Mouse (Mus musculus): ENCODE results near the gene Rbp7.
"Not testable (repeated sequence)": the region's sequence is repeated elsewhere in the genome, so short reads cannot be mapped to it uniquely, and the experiment has no call there.

Gene Rbp7

DNA sequence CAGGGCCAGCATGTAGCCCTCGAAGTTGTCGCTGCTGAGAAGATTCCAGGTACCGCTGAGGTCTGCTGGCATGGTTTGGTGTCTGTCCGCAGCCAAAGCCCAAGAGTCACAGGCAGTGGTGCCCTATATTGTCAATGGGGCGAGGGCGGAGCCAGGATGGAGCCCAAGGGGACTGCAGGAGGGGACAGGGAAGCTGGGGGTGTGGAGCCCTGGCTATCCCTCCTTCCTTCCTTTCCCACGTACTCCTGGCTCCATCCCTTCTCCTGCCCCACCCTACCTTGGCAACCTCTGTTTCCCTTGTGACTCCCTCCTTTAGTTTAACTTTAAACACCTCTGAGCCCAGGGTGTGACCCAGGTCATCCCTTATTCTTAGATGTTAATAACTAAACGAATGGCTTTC is at the start of gene Rbp7:
Rbp7 (minus strand) TSS at position 100 of the 400 bp plus-strand sequence.
- no peak for DNase-seq (ENCODE audit: low spot score in 2 of 2)

DNA sequence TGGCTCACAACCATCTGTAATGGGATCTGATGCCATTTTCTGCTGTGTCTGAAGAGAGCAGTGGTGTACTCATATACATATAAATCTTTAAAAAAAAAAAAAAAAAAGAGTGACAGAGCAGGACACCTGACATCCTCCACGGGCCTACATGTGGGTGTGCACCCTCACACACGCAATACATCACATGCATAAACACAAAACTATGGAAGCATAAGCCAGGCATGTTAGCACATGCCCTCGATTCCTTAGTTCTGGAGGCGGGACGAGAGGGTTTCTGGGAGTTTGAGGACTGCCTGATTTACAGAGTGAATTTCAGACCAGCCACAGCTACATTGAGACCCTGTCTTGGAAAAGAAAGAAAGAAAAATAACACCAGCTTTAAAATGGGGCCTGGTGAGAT is 49.6 kb upstream of the Rbp7 start:
- DNase-seq (ENCODE audit: low spot score in 2 of 2) = no peak

DNA sequence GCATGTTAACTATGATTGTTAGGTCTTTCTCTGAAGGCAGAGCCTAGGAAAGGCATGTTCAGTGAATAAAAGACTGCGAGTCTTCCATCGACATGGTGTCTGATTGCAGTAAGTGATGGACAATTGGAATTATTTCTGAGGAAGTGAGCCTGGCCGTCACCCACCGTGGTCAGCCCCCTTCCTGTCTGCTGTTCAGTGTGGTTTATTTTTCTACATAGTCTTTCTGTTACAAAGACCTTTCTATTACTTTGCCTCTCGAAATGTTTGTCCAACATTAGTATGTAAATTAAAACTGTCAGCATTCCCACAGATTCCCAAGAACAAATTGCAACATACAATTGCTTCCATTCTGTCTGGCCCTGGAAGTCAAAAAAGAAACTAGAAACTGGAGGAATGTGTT is 45.0 kb upstream of the Rbp7 start:
- DNase-seq (ENCODE audit: low spot score in 2 of 2) = no peak

DNA sequence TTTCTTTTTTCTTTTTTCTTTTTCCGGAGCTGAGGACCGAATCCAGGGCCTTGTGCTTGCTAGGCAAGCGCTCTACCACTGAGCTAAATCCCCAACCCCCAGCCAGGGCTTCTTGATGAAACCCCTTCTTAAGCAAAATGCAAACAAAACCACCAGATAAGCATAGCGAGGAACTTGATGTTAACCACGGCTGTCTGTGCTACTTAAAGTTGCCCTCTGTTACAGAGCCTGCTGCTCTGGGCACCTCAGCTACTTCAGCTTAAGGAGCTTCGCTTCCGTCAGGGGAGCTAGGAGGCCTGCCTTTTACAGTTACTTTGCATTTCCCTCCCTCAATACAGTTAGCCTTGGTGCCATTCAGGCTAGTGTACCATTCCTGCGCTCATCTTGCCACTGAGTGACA is 44.1 kb upstream of the Rbp7 start:
- DNase-seq (ENCODE audit: low spot score in 2 of 2) = no peak

DNA sequence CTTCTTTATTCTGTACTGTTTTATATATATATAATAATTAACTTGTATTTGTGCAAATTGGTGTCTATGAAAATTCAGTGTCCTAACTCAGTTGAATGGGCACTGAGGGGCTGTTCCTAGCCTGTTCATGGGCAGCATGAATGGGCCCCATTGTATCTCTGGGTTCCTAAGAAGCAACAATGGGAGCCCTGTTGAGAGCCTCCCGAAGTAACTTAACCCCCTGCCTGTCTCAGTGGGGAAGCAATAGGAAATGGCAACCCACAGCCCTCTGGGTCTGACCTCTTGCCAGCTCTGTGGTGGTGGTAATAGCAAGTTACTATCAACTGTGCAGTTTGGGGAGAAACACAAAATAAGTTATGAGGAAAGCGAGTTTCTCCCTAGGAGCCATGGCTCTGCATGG is 41.8 kb upstream of the Rbp7 start:
- DNase-seq (ENCODE audit: low spot score in 2 of 2) = no peak

DNA sequence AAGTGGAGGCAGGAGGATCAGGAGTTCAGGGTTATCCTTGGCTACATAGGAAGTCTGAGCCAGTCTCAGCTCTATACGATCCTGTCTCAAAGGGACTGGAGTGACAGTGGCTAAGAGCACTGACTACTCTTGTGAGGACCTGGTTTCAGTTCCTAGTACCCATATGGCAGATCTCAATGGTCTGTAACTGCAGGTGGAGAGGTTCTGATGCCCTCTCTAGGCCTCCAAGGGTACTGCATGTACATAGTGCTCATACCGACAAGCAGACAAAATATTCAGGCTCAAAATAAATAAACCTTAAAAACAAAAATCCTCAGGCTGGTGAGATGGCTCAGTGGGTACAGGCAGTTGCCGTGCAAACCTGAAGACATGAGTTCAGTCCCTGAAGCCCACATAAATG is 36.4 kb upstream of the Rbp7 start:
- no peak for DNase-seq (ENCODE audit: low spot score in 2 of 2)

DNA sequence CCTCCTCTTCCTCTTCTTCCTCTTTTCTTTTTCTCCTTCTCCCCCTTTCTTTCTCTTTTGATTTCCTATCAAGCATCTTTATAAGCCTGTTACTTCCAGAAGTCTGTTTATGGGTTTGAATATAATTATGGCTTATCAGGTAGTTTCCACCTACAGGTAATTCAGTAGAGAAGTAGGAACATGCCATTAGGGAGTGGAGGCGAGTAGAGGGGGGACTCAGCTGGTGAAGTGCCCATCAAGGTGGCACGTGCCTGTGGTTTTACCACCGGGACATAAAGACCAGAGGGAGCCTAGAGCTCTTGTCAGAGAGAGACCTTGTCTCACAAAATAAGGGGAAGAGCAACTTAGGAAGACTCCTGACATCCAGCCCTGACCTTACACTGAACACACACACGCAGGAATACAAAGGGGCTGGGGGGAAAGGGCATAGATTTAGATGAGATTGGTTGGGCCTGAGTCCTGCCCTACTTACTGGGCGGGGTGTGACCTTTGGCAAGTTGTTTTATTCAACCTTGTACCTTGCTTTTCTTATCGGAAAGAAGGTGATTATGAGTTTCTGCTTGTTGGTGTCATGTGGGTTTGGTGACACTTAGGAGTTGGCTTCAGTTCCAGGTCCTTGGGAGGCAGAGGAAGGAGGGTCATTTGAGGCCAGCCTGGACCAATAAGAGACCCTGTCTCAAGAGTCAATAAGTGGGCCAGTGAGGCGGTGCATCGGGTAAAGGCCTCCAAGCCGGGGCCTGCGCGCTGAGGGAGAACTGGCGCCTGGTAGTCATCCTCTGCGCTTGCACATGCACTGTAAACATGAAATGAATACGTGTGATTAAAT is 34.9 kb upstream of the Rbp7 start:
- DNase-seq (ENCODE audit: low spot score in 2 of 2) = no peak

DNA sequence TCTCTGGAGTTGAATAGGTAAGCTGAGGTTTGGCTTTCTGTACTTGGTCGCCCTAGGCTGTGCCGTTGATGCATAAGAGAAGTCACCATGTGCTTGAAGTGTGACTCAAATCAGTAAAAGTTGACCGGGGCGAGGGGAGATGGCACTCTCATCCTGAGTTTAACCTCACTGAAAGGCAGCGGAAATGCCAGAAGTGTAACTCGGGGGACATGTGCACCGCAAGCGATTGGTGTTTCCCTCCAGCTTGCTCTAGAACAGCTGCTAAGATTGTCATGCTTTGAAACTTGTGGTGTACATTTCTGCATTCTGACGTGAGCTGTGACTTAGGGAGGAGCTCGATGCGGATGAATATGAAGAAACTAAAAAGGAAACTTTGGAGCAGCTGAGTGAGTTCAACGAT is 33.0 kb upstream of the Rbp7 start:
- DNase-seq (ENCODE audit: low spot score in 2 of 2) = no peak

DNA sequence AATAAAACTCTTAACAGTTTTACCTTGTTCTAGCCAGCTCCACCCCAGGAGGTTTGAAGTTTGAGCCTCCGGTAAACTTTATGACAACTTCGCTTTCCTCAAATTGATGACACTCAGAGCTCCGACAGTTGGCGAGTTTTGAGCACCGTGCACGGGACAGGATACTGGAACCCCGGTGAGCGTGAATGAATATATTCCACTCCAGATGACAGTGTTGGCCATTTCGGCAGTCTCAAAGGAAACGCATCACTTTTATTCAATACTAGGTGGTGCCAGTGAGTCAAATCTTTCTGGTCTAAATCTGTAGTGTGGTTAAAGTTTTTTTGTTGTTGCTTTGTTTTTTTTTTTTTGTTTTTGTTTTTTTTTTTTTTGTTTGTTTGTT is 31.0 kb upstream of the Rbp7 start:
- DNase-seq (ENCODE audit: low spot score in 2 of 2) = peak in 1 of 2 experiments; percentile 19

DNA sequence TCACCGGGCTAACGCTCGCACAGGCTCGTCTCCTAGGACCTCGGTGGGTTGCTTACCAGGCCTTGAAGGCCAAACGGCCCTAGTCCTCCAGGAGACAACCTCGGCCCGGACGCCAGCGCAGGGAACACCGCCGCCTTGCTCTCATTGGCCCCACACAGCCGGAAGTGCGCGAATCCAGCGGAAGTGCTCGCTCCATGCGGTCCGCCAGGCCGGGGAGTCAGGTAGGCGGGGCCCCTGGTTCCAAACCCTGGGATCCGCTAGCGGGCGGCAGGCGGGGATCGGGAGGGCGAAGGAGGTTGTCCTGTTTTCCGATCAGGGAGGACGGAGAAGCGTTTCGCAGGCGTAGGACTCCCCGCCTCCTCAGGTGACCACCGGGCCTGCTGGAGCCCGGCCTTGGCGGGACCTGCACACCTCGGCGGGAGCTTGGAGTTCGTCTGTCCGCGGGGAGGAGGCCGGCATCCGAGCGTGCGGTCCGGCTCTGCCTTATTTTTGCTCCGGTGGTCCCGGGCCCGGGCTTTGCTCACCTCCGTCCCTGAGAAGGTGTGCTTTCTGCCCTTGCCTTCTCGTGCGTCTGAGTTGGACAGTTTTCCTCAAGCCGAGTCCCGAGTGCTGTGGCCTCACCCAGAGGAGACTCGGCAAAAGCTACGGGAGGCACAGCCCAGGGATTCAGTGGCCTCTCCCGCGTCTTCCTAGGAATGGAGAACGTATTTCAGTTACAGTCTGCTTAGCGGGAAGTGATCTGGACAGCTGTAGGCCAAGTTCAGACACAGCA is 30.5 kb upstream of the Rbp7 start, which contains the start of the genes Nmnat1 and Lzic:
Nmnat1 (minus strand) TSS at position 150 of the 772 bp plus-strand sequence.
Lzic (plus strand) TSS at position 177 of the 772 bp plus-strand sequence.
- peak; percentile 85 to 87 for DNase-seq (ENCODE audit: low spot score in 2 of 2)

DNA sequence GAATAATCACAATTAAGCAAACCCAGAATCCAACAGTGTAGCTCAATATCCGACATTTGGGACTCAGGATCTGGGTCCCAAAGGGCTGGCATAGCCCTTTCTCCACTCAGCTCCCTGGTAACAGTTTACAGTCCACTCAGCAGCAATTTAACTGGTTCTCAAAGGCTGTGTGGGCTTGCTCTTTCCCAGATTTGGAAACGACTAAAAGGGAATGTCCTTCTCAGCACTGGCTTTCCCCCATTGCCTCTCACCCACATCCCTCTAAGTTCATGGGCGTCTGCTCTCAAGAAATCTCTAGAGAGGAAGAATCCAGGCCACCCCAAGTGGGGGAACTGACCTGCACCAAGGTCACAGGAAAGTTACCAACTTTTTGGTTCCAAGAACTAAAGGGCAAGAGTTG is 29.8 kb upstream of the Rbp7 start:
- DNase-seq (ENCODE audit: low spot score in 2 of 2) = no peak

DNA sequence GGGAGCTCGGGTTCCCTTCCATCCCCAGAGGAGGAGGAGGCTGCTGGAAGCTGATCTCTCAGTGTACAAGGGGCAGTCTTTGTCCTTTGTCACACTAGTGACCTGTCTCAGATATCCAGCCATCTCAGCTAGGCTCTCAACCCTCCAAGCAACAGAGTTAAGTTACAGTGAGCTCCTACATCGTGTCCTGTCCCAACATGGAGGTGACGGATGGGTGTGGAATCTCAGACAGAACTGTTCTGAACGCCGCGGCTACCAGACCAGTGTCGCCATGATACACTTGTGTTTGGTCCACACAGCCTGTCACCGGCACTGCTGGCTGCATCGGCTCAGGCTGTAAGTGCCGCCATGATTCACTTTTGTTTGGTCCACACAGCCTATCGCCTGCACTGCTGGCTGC is 22.3 kb upstream of the Rbp7 start, which contains the start of gene Tmem274:
Tmem274 (plus strand) TSS at position 301 of the 400 bp plus-strand sequence.
- no peak for DNase-seq (ENCODE audit: low spot score in 2 of 2)

DNA sequence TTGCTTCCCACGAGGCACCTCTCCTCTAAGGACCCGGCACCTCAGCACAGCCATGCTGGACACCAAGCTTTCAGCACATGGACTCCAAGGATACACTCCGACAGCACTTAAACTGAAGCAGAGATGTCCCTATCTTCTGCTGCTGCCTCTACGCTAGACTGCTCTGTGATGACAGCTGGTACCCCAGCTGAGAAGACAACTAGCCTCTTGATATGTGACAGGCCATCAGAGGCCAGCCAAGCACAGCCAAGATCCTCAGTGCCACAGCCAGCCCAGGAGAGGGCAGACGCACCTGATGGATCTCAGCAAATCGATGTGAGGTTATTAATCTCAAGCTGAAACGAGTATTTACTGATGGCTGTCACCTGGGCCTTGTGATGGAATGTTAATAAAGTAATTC is 20.3 kb upstream of the Rbp7 start:
- no peak for DNase-seq (ENCODE audit: low spot score in 2 of 2)

DNA sequence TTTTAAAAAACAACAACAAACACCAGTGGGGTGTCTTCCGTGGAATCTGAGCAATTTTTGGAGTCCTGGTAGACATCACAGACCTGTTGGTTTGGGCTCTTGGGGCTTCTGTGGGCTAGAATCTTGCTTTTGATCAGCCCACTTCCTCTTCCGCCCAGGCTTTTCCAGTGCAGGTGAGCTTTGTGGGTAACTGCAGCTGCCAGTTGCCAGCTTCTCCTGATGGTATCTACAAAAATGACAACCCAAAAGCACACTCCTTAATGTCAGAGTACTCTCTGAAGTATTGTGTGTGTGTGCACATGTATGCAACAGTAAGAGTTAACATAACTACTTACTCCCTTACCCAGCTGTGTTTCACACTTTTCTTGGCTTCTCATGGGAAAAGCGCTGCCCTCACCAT is 14.8 kb upstream of the Rbp7 start:
- peak; percentile 44 to 54 for DNase-seq (ENCODE audit: low spot score in 2 of 2)

DNA sequence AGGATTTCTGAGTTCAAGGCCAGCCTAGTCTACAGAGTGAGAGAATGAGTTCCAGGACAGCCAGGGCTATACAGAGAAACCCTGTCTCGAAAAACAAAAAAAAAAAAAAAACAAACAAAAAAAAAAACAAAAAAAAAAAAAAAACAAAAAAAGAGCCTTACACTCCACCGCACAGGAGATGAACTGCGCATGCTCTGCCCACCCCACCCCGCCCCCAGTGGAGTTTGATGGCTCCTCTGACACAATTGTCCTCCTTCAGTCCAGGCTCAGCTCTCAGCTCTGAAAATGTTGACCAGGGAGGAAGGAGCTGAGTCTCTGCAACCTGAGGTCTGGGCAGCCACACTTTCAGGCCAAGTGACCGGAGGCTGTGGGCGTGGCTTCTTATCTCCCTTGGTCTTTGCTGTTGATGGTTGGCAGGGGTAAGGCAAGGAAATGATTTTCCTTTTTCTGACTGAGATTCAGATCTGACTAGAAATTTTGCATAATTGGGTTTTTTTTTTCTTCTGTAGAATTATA is 8.7 kb upstream of the Rbp7 start:
- DNase-seq (ENCODE audit: low spot score in 2 of 2) = no peak

DNA sequence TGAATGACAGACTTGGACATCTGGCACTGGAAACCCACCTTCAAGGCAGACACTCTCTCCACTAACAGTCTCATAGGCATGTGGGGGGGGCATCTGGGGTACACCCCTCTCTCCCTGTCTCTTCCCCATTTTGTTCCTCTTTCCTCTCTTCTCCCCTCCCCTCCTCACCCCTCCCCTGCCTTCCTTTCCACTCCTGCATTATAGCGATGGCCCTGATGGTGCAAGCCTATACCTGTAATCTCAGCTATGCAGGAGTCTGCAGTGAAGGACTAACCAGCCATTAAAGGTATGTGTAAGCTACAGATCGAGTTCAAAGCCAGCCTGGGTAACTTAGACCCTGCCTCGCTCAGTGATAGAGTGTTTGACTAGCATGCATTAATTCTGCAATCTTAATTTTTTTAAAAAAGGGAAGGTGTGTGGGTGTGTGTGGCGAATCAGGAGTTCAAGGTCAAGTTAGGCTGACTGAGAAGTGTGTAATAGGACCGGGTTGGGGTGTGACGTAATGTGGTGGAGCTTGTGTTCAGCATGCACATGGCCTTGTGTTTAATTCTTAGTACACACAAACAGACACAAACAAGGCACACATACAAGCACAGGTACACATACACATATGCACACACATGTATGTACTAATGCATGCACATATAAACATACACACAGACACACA is 7.7 kb upstream of the Rbp7 start:
- no peak for DNase-seq (ENCODE audit: low spot score in 2 of 2)

DNA sequence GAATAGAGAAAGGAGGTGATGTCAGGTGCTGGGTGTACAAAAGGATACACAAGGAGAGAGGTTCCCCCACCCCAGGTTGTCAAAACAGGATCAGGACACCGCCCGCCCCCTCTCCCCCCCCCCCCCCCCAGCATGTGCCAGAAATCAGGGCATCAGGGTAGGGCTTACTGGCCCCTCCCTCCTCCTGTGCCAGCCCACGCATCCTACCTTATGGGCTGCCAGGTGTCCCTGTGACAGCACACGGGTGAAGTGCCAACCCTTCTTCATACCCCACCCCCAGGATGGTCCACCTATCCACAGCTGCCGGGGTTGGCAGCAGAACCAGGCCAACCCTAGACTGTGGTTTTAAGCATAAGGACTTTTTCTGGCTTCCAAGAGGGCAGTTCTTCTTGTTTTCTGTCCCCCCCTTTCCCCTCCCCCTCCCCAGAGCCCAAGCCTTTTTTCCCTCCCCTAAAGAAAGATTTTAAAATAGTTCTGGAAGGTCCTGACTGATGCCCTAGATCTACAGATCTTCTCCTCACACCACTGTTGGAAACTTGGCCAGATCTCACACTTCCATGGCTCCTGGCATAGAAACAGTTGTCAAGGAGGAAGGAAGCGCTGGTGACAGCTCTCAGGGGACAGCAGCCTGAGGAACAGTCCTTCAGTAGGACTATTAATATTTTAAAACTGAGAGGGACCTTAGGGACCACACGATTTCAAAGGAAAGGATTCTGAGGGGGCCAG is 7.0 kb upstream of the Rbp7 start:
- DNase-seq (ENCODE audit: low spot score in 2 of 2) = no peak

DNA sequence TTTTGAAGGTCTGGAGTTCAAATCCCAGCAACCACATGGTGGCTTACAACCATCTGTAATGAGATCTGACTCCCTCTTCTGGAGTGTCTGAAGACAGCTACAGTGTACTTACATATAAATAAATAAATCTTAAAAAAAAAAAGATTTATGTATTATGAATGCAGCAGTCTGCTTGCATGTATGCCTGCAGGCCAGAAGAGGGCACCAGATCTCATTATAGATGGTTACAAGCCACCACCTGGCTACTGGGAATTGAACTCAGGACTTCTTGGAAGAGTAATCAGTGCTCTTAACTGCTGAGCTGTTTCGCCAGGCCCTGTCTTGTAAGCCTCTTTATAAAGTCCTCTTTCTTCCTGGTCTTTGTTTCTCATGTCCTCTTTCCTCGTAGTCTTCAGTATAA is 5.7 kb upstream of the Rbp7 start:
- not testable (repeated sequence) for DNase-seq (ENCODE audit: low spot score in 2 of 2)

DNA sequence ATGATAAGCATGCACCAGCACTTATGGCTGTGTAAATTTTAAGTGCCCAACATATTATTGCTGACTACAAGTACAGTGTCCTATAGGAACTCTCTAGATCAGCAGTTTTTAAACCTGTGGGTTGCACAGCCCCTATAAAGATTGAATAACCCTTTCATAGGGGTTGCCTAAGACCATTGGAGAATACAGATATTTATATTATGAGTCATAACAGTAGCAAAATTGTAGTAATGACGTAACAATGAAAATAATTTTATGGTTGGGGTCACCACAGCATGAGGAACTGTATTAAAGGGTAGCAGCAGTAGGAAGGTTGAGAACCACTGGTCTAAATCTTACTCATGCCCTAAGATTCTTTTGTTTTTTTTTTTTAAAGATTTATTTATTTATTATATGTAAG is 4.6 kb upstream of the Rbp7 start:
- DNase-seq (ENCODE audit: low spot score in 2 of 2) = no peak

DNA sequence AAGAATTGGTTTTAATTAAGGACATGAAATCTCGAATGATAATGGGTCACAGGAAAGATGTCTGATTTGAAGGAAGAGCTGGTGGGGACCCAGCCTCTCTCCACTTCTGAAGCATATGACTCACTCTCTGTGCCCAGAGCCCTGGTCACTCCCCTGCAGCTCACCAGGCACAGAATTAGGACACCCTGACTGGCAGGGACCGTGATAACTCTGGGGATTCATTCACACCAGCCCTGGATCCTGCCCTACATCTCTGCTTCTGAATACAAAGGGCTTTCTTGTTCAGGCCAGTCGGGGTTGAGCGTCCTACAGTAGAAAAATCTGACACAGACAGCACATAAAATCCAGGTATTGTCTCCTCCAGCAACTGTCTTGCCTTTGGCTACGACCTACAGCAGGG is 3.7 kb upstream of the Rbp7 start:
- no peak for DNase-seq (ENCODE audit: low spot score in 2 of 2)

DNA sequence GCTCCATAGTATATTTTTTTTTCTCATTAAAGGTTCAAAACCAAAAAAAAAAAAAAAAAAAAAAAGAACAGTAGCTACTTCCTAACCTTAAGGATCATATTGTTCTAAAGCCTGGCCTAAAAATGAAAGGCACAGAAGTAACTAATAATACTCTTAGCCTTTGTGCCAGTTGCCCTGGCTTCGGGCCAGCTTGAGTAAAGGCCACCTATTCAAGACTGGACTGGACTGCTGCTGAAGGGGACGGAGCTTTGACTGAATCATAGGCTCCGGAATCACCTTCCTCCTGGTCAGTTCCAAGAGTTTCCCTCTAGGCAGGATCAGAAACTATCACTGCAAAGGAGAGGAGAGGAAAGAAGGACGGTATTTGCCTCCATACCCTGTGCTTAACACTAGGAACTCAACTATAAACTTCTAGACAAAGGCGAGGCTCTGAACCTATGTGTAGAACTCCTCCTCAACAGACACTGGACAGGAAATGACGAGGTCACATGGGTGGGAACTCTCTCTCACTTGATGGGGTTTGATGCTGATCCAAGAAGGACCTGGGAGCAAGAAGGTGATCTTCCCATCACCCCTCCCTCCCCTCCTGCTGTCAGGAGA is 3.2 kb upstream of the Rbp7 start:
- no peak for DNase-seq (ENCODE audit: low spot score in 2 of 2)
